Mouse (Mus musculus): Measurements from ENCODE around the gene Ldhc.
"Not testable (repeated sequence)": the region's sequence is repeated elsewhere in the genome, so short reads cannot be mapped to it uniquely, and the experiment has no call there.

The Ldhc gene

DNA sequence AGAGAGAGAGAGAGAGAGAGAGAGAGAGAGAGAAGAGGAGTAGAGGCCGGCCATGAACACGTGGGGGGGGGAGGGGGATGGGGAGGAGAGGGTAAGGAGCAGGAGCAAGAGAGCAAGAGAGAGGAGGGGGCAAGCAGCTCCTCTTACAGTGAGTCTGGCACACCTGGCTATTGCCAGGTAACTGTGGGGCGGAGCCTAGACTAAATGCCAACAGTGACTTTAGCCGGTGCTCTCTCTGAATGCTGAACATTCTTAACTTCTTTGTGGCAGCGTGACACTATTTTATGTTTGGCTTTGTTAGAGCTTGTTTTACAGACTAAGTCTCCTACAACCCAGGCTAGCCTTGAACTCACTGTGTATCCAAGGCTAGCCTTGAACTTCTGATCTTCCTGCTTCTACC, 18.7 kb upstream of the Ldhc start:
- in situ Hi-C loops (cut with MboI) = no loop called here

DNA sequence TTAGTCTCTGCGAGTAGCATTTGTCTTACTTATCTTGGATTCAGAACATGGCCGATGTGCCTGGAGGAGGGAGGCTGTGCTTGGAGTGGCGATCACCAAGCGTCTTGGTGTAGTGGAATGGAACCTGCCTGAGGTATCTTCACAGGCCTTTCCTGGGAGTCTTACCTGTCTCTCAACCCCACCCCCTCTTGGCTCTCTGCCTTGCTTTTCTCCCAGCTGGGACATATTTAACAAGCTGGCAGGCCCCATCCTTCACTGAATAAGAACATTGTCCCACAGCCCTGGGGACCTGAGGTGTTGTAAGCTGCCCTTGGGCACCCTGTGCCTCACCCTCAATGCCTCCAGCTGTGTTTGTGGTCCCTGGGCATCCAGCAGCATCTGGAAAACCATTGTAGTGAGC, 17.4 kb upstream of the Ldhc start:
- in situ Hi-C loops (cut with MboI) = no loop called here

DNA sequence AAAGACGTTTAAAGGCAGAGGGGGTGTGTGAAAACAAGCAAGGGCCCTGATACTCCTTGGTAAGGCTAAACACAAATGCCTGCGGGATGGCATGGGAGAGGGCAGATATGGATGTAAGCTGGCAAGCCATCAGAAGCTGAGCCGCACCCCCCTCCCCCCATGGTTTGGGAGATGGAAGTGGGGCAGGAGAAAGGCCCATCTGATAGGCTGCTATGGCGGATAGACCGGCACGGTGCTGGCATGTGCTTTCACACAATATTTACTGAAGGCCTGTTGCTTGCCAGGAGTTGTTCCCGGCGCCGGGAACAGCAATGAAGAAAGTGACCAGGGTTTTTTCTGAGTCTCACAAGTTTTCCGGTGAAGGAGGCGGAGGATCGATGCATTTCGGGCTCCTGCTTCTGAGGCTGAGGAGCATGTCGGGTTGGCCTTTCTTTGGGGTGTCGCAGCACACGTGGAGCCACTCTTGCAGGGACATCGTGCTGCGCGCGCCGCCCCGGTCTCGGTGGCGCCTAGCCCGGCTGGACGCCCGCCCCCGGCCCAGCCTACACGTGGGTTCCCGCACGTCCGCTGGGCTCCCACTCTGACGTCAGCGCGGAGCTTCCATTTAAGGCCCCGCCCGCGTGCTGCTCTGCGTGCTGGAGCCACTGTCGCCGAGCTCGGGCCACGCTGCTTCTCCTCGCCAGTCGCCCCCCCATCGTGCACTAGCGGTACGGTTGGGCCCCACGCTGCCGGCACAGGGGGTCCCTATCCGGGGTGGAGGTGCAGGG, 15.6 kb upstream of the Ldhc start:
- in situ Hi-C loops (cut with MboI) = no loop called here

DNA sequence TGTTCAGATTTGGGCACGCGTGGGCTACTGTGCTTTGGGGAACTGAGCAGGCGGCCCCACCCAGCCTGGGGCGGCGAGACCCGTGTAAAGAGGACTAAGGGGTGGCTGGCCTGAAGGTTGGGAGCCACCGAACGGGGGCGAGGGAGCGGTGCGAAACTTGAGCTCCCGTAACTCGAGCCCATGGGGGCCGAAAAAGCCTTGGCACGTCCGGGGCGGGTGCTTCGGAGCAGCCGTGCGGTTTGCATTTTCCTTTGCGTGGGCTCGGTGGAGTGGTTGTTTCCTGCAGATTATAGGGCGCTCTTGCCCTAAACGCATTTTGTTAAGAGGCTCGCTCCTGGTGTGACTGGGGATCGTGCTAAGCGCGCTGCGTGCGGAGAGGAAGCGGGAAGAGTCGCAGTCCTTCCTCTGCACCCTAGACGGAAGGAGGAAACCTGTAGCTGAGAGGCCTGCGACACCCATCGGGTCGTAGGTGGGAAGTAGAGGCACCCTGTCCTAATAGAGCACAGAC, 15.0 kb upstream of the Ldhc start:
- in situ Hi-C loops (cut with MboI) = no loop called here

DNA sequence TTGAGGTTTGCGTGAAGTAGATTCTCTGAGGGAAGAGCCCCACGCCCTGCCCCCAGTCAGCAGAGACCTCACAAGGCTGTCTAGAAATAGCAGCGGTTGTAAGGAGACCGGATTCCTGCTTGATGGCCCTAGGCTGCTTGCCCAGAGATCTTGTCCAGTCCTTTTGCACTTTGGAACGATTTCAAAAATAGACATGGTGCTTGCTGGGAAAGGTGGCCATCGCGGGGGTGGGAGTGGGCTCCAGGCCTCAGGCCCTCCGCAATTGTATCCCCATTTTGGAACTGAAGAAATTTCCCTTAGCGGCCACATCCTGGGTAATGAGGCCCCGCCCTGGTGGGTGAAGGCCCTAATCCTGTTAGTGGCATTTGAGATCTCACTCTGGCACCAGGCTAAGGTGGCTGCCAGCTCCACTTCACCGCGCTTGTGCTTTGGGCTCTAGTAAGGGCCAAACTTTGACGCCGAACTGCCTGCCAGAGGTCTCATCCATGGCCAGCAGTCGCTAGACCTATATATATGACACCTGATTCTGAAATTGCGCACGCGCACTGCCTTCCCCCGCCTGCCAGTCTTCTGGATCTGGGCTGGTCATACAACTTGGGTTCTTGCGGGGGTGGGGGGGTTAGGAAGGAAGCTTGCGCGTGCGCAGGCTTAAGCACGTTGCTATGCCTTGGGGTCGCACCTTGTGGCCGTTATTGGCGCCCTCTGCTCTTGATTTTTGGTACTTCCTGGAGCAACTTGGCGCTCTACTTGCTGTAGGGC, 14.3 kb upstream of the Ldhc start:
- in situ Hi-C loops (cut with MboI) = no loop called here

DNA sequence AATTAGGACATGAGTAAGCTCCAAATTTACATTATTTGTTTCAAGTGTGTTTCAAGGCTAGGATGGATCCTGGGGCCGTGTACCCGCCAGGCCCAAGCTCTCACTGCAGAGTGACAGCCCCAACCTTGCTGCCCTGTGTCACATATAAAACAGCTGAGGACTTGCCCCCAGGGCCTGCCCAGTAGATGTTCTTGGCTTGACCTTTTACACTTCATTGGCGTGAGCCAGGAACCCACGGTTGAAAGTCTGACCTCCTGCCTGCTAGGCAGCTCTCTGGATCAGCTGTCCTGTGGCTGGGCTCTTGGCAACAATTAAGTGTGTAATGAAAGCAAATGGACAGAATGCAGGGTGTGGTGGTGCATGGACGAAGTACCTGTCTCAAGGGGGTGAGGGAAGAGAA, 11.7 kb upstream of the Ldhc start:
- in situ Hi-C loops (cut with MboI) = no loop called here

DNA sequence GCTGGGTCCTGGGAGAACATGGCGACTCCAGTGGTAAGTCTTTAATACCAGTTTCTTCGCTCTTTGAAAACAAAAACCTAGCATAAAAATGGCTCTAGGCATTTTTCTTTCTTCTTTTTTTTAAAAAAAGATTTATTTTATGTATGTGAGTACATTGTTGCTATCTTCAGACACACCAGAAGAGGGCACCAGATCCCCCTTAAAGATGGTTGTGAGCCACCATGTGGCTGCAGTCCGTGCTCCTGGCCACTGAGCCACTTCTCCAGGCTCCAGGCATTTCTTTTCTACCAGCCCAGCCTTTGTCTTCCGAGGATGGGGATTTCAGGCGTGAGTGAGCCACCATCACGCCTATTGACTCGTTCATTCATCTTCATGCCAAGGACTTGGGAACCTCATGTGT, 10.0 kb upstream of the Ldhc start:
- in situ Hi-C loops (cut with MboI) = no loop called here

DNA sequence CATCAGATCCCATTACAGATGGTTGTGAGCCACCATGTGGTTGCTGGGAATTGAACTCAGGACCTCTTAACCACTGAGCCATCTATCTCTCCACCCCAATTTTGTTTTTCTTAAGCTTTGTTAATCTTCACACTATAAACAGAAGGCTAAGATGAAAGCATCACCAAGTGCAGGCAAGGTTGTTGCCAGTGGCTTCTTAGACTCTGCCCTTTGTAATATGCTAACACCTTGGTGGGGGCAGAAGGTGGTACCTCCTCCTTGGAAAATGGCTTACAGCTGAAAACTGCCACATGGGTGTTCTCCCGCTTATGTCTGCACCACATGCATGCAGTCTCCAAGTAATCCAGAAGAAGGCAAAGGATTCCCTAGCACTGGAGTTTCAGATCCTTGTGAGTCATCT, 8.3 kb upstream of the Ldhc start:
- in situ Hi-C loops (cut with MboI) = no loop called here

DNA sequence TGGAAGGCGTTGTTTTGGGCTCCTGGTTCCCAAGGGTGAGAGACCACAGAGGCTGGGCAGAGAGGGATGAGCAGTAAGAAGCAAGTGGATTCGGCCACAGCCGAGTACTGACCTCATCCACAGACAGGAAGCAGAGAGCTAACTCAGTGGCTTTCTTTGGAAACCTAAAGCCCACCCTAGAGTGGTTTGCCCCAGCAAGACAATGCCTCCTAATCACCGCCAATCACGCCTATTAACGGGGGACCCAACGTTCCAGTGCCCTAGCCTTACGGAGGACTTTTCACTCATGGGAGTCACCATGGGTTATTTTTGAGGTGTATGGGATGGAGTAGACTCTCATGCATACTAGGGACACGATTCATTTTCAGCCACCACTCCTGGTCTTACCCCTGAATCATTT, 7.6 kb upstream of the Ldhc start:
- in situ Hi-C loops (cut with MboI) = no loop called here

DNA sequence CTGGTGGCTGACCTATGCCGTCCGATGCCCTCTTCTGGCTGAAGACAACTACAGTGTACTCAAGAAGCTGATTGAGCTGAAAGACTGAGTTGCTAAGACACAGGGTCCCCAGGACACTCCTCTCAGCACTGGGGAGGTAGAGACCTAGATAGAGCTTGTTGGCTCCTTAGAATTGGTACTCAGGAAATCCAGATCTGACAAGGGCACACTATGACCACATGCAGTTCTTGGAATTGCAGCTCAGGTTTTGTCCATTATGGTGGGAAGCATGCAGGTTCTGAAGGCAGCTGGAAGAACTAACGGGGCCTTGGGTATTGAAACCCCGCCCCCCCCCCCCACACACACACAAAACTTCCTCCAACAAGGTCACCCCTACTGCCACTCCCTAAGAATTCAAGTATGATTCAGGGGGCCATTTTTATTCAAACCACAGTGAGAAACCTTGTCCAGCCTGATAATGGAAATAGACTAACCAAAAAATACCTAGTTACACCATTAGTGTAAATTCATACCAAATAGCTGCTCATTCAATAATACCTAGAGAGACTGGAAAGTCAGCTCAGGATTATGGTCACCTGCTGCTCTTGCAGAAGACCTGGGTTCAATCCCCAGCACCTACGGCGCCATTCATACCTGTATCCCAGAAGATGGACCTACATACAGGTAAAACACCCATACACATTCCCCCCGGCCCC, 5.0 kb upstream of the Ldhc start:
- in situ Hi-C loops (cut with MboI) = no loop called here

DNA sequence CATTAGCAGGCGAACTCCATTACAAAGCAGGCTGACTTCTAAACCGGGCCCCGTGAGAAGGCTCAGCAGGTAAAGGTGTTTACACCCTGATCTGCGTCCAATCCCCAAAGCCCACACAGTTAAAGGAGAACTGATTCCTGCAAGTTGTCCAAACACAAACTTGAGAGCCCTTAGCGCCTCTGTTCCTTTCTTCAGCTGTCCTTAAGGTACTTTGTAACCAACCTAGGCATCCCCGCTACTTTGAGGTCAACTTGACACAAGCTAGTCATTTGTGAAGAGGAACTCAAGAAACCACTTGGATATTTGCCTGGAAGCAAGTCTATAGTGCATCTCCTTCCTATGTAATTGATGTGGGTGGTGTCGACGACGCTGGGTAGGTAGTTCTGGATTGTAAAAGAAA, 3.6 kb upstream of the Ldhc start:
- in situ Hi-C loops (cut with MboI) = no loop called here

DNA sequence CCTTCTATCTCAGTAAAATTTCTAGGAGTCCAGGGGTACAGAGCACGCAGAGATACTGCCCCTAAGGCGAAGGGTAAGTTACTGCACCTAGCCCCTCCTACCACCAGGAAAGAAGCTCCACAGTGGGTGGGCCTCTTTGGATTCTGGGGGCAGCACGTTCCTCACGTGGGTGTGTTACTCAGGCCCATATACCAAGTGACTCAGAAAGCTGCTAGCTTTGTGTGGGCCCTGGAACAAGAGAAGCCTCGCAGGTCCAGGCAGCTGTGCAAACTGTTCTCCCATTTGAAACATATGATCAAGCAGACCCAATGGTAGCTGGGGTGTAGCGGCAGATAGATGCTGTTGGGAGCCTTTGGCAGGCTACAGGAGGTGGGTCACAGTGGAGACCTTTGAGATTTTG, 2.0 kb upstream of the Ldhc start:
- in situ Hi-C loops (cut with MboI) = no loop called here

DNA sequence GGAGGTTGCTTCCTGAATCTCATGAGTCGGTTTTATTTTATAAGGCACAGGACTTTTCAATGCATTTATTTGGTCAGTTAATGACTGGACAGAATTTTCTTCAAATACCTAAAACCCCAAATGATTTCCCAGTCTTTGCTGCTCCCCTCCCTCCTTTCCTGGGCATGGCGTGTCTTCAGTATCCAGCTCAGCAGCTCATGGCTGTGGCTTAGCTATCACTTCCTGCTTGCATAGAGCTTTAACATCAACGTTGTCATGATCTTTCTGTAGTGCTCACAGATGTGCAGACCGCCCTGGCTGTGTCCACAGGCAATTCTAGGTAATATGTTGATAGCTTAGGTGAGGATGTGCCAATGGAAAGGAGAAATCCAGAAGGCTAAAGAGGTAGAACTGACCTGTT, 11.0 kb downstream of the Ldhc start:
- in situ Hi-C loops (cut with MboI) = no loop called here

DNA sequence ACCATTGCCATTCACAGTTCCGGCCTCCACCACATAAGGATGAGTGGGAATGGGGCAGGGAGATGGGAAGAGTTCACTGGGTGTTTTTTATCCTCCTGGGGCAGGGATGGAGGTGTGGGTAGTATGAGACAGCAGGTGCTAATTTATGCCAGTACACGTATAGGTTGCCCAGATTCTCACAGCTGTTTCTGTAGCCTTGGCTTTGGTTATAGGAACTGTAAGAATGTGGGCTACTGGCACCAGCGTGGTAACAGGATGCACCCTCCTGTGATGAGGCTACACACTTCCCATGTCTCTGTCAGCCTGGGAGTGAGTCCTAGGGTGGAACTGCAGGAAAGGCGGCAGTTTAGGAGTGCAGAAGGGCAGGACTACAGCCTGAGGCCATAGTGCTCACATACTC, 15.8 kb downstream of the Ldhc start:
- in situ Hi-C loops (cut with MboI) = no loop called here

DNA sequence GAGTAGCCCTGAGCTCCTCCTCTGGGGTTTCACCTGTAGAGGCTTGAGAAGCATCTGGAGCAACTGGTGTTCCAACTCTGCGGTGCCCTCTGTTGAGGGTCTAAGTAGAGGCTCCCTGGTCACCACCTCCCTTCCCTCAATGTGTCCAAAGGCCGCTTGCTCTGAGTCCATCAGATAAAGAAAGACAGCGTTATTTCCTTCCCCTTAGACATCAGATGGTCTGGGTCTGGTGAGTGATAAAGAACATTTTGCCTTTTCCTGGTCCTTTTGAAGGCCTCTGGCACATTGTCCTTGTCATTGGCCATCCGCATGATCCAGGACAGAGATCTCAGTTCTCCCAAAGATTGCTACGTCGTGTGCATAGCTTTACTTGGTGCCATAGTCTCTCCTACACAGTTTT, 16.3 kb downstream of the Ldhc start:
- in situ Hi-C loops (cut with MboI) = no loop called here

DNA sequence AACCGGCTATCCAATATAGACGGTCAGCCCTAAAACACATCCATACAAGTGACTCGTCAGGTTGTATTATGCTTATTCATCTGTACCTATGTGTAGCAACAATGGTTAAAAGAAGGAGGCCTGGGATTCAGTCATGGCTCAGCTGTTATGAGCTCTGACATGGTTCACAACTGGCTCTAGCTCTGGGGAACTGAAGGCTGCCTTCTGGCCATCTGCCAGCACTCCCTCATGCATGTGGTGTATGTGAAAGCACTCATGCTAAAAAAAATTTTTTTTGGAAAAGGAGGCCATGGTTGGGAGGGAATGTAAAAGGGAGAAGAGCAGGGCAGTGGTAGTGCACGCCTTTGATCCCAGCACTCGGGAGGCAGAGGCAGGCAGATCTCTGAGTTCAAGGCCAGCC, 18.8 kb downstream of the Ldhc start:
- in situ Hi-C loops (cut with MboI) = no loop called here

DNA sequence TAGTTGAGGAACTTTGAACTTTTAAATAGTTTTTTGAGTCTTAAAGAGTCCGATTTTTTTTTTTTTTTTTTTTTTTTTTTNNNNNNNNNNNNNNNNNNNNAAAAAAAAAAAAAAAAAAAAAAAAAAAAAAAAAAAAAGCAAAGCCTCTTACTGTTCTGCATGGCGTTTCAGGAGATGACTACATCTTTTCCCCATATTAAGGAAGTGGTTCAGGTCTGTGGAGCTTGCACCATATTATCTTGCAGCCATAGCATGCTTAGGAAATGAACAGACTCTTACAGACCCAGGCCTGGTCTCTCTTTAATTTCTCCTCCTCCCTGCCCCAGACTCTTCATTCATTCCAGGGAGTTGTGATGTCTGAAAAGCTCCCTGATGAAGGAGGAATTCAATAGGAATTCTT, 20.0 kb downstream of the Ldhc start:
- in situ Hi-C loops (cut with MboI) = no loop called here

DNA sequence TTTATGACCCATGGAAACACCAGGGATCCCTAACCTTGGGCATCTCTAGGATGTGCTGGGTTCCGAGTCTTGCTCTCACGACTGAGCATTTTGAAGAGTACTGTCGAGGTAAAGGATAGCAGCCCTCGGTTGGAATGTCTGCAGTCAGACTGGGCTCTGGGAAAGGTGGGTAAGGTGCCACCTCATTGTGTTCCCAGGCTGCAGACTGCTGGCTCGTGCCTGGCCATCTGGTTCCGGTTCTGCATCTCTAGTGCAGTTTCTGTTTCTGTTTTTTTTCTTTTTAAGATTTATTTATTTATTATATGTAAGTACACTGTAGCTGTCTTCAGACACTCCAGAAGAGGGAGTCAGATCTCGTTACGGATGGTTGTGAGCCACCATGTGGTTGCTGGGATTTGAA, 20.9 kb downstream of the Ldhc start:
- in situ Hi-C loops (cut with MboI) = not testable (repeated sequence)

DNA sequence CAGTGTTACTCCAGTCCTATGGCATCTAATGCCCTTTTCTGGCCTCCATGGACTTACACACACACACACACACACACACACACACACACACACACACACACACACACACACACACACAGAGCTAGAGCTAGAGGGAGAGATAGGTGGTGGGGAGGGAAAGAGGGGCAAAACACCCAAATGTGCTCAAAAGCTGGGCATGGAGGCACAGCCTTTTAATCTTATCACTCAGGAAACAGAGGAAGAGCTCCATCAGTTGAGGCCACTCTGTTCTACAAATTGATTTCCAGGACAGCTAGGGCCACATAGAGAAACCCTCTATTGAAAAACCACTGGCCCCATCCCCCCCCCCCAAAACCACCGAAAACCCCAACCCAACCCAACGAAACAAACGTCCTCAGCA, 22.3 kb downstream of the Ldhc start:
- in situ Hi-C loops (cut with MboI) = no loop called here

DNA sequence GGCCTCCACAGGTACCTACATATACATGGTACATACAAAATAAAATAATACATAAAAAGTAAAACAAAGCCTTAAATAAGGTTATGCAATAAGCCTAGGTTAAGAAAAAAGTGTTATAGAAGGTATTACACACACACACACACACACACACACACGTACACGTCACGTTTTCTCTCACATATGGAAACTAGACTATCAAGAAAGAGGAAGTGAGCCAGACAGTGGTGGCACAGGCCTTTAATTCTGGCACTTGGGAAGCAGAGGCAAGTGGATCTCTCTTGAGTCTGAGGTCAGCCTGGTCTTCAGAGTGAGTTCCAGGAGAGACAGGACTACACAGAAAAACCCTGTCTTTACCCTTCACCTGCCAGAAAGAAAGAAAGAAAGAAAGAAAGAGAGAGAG, 34.5 kb downstream of the Ldhc start:
- in situ Hi-C loops (cut with MboI) = no loop called here

DNA sequence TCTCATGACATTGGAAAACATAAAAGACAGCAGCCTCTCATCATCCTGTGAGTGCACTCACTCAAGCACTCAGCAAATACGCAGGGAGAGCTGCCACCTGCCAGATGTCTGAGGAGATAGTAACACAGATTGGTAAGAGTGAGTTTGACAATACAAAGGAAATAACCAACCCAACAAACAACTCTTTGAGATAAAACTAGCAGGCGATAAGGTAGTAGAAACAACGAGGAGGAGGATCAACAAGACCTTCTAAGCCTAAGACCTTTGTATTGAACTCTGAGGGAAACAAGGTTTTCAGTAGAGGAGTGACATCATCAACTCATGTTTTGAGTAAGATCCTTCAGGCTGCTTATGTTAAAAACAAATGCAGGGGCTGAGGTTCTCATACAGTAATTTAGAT, 38.3 kb downstream of the Ldhc start:
- in situ Hi-C loops (cut with MboI) = no loop called here

DNA sequence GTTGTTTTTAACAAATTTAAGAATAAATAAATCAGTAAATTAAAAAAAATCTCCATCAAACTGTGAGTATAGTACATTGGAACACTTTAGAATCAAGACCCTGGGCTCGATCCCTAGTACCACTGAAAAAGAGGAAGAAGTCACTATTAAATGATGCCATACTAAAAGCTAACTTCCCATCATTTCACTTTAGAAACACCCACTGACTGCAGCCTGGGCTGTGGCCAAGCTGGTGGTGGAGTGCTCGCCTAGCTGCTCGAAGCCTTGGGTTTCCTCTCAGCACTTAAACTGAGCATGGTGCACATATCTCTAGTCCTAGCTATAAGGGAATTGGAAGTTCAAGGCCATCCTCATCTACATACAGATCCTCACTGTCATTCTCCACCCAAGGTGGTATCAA, 50.2 kb downstream of the Ldhc start:
- in situ Hi-C loops (cut with MboI) = no loop called here

DNA sequence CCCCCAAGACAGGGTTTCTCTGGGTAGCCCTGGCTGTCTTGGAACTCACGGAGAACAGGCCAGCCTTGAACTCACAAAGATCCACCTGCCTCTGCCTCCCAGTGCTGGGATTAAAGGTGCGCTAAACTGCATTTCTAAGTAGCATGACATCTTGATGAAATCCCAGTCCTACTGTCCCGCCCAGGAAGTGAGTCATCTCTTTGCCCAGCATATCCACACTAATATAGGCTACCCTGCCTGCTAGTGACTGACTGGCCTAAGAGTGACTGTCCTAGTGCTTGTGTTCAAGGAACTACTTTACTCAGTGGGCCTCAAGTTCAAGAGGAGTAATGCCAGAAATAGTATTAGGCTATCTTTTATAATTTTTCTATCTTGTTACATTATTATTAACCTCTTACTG, 55.4 kb downstream of the Ldhc start:
- in situ Hi-C loops (cut with MboI) = no loop called here
